Mouse (Mus musculus): ENCODE data around the gene Rps6ka3.

Rps6ka3 gene

DNA sequence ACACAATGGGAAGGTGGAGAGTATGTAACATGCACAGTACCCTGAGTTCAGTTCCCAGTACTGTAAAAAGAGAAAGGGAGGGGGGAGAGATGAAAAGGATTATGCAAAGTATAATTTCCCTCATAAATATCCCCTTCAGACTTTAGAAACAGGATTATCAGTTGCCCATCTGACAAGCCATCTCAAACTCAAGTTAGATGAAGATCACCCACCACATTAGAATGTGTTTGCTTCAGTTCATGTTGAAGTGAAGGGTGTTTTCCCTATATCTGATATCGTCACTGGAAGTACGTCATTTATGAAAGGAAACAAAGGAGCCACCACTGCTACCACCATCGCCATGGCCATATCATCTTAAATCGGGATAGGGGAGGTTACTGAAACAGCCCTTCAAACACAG lies at the start of gene Rps6ka3:
Gene Rps6ka3 (plus strand): TSS at position 301 of the 400 bp plus-strand sequence.
- DNase-seq: no peak

DNA sequence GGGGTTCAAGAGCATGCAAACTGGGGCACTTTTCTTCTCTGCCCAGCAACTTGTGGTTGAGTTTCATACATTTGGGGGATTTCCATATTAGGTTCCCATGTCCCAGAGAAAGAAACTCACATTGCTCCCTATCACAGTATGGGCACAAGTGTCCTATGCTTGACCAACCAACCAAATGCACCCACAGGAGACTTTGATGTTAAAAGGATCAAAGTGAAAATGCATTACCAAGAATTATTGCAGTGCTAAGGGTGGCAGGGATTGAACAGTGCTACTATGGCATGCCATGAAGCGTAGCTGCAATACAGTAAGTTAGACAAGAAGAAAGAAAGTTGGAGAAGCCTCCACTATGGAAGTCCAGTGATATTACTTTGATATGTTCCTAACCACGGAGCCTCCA lies 40.9 kb upstream of the Rps6ka3 start:
- no peak for DNase-seq

DNA sequence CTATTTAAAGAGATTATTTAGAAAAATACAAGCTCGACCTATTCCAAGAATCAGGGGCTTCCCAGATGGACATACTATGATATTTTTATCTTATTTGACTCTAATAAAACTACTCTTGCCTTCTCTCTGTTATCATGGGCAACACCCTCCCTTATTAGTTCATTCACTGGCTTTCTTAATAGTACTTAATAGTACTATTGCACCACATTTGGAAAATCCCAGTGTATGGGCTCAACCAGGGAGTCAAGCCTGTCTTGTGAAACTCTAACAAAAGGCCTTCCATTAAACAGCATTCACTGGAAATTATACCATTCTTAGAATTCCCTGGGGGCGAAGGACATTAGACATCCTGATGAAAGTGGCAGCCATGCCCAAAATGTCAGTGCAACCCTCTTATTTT lies 38.5 kb upstream of the Rps6ka3 start:
- no peak for DNase-seq

DNA sequence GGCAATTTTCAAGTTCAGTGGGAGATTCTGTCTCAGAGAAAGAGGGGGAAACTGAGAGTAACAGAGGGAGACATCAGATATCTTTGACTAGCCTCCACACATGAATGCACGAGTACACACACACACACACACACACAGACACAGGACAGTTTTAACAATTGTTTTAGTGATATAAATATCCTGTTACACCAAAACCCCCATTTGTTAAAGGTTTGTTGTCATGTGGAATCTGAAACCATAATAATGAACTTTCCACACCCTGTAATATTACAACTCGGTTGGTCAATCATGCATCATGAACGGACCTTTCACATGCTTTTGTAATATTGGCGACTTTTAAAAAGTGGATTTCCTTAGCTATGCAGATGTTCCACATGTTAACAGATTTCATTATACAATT lies 18.5 kb upstream of the Rps6ka3 start:
- DNase-seq: no peak

DNA sequence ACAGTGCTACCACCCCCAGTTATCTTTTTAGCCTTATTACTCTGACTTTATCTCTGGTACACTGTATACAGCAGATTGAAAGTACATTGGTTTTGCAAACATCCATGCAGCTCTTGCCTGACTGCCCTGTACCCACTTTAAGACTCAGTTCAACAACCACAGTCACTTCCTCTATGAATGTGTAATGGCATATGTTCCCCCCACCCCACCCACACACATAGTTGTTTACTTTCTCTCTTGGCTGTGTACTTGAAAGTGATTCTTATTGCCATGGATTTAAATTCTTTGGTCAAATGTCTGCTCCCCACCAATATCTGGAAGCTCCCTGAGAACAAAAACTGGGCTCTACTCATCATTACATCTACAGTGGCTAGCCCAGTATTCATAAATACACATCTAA lies 10.6 kb upstream of the Rps6ka3 start:
- DNase-seq: no peak

DNA sequence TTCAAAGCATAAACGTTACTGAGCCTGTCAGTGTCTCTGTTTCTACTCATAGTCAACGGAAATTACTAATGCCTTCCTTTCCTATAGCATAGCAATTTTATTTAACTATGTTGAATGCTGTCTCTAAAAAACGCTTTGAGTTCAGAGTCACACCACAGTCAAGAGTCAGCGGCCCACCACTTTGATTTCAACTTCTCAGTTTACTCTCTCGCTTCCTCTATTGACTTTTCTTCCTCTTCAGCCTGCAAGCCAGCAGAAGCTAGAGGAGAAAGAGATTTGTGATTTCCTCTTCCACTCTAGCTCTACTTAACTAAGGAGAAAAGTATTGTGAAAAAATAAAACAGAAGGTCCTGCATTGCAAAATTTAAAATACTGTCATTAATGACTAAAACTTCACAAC lies 10.0 kb upstream of the Rps6ka3 start:
- DNase-seq: no peak

DNA sequence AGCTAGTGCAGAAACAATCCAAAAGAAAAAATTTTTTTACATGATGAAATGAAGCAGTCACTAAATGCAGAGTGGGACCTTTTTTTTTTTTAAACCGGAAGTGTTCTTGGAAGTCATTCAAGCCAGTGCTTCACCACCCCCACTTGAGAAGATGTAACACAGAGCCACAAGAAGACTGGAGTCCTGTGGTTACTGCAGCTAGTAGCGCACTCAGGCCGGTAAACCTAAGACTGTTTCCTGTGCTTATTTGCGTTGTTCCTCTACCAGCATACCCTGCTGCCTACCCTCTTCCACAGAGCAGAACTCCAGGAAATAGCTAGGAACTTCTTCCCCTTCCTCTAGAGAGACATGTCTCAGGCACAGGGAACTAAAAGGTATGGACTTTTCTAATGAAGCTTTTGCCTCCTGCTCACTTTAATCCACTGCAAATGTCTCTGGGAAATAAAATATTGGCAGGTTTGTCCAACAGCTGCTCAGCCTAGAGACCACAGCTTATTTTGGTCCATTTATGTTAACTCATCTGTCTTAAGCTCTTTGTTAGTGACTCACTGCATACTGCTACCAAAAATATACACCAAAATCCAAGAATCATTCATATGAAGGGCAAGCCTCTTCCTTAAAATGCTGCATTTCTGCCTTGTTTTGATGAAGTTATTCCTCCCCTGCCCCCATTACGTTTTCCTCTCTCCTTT lies 931 bp downstream of the Rps6ka3 start:
- DNase-seq: peak; percentile 3 to 17

DNA sequence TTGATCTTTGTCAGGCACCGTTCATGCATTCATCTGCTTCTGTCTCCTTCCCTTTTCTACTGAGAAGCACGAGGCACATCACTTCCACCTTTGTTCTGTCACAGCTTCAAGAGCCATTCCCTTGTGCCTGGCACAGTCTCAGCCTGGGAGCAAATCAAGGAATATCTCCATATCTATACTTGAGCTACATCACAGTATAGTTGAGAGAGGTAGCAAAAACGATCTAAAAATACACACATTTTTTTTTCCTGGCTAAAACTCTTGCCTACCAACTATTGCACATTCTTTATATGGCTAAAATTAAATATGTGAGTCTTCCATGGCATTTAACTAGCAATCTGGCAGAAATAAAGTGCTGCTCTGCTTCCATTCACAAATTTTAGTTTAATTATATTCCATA lies 5.1 kb downstream of the Rps6ka3 start:
- DNase-seq: no peak

DNA sequence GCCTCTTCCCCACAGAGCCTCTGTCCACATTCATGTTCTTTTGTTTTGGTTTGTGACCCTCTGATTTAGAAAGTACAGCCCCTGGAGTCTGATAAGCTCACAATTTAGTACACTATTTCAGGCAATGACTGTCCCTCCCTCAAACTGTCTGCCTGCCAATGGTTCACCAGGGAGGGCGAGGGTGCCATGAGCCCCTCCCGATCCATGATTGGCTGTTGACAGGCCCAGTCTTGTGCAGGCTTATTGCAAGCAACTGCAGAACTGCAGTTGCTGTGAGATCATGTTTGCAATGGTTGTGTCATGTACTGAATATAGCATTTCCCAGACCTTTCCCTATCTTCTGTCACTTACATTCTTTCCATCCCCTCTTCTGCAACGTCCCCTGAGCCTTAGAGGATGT lies 12.4 kb downstream of the Rps6ka3 start:
- DNase-seq: no peak

DNA sequence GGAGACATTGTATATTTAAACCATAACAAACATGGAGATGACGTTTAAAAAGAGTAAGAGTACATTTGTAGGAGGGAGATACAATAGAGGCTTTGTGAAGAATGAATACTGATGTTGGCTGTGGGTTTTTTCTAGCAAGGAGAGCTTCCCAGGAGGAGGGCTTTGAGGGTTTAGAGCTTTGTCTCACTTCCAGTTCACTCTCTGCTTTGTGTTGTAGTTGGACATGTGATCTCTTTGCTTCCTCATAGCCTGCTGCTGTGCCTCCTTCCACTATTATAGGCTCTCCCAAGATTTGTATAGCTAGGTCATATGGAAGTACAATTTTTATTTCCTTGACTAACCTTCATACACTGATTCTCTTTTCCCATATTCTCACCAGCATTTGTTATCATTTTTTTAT lies 27.2 kb downstream of the Rps6ka3 start:
- no peak for DNase-seq

DNA sequence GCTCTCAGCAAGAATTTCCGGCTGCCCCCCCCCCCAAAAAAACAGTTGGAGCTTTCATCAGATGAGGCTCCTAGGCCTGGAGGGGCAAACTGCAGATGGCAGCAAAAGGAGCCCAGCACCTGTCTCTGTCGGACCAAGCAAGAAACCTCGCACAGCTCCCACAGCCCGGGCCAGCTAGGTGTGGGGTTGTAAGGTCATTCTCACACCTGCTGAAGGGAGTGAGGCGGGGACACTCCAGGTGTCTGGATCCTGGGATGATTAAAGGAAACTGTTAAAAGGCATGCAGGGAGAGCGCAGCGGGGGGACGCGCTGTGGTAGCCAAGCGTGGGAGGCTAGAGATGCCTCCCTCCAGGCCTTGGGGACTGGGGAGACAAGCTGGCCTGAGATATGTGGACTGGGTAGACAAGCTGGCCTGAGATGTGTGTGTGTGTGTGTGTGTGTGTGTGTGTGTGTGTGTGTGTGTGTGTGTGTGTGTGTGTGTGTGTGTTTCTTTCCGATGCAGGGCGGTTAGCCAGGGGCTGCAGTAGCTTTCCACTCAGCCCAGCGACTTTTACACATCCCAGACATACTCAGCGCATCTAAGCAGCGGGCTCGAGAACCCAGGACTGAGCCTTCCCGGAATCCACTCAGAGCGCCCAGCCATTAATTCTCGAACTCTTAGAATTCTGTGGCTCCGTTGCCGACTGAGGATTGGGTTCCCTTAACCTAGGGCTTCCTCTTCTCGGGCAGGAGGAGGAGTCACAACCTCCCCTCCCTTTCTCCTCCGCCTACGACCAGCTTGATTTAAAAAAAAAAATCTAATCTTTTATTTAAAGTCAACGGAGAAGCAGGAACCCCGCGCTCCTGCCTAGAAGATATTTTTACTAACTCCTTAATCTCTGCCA lies 44.1 kb downstream of the Rps6ka3 start:
- DNase-seq: peak; percentile 51 to 52

DNA sequence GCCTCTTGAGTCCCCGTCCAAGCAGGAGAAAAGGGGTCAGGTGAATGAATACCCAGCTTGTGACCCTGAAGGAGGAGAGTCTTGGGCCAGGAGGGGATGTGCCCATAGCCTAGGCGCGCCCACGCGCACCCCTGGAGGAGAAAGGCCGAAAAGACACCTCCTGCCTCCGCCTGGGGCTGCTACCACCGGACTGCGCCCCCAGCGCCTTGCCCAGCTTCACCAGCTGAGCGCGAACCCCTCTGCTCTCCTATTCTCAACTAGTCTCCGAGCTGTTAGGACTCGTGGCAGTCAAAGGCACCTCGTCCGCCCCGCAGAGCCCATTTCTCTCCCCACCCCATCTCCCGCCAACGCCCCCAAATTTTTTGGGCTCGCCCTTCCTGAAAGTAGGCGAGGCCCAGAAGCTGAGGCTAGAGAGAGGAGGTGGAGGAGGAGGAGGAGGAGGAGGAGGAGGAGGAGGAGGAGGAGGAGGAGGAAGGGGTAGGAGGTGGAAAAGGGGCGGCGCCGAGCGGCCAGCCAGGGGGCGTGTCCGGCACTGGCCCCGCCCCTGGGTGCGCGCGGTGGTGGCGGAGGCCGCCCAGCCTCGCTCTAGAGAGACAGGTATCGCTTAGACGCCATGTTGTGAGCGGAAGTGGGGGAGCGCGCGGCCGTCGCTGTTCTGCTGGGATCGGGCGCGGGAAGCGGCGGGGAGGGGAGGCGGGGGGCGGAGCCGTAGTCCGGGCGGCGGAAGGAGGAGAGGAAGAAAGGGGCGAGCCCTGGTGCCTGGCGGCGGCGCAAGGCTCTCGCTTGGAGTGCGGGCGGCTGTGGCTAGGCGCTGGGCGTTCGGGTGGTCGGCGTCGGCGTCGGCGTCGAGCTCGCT lies 45.2 kb downstream of the Rps6ka3 start:
- peak; percentile 89 to 93 for DNase-seq

DNA sequence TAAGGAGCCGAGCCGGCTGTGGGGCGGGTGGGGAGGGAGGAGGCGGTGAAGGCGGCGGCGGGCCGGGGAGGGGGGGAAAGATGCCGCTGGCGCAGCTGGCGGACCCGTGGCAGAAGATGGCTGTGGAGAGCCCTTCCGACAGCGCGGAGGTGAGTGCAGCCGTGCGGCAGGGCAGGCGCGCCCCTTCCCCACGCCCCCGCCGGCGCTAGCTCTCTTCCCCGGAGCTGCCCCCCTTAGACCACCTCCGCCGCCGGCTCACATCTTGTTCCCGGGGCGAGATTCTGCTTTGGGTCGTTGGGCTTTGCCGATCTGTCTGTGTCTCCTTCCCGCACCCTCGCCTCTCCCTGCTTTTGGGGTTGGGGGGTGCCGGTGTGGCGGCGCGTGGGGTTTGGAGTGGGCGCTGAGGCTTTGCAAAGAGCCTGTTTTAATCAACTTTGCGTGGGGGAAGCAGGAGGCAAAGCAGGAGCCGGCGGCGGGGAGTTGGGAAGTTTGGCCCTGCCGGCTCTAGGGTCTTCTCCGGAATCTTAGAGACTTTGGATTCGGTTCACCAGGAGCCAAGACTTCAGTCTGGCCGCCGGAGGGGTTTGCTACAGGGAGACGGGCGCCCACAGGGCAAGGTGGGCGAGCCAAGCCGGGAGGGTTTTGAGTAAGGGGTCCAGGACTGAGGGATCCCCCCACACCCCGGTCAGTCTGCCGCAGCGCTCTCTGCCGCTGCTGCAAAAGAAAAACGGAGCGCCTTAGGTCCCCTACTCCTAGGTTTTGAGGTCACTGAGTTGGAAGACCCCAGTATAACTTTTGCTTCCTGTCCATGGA lies 46.1 kb downstream of the Rps6ka3 start:
- no peak for DNase-seq

DNA sequence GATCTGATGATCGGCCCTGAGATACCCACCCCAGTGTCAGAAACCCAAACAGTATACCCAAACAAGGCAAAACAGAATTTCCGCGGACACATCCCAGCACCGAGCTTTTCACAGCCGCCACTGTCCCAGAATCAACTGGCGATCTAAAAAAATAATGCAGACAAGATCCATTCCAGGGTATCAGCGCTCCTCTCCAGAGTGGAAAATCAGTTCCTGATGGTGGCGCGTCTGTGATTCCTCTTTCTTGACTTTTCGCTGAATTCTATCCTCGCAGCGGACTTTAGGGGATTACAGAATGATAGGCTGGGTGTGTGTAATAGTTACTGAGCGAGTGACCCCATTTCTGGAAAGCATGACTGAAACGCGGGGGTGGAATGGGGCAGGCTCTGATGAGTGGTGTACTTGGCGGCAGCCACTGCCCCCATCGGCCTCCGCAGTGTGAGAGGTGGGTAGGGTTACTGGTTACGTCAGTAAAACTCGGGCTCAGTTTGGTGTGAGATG lies 46.9 kb downstream of the Rps6ka3 start:
- DNase-seq: peak; percentile 25 to 45

DNA sequence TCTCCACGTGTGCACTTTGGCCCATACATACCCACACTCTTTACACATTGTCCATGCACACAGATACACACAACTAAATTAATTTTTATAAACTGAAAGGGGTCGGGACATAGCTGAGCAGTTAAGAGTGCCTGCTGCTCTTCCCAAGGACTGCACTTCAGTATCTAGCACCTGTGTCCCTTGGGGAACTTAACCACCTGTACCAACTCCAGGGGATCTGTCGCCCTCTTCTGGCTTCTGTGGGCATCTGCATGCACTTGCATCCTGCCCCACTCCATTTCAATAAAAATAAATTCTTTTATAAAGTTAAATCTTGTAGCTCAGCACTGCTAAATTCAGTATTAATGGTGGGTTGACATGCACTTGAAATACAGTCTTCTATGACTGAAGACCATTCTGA lies 54.6 kb downstream of the Rps6ka3 start:
- peak; percentile 13 to 16 for DNase-seq

DNA sequence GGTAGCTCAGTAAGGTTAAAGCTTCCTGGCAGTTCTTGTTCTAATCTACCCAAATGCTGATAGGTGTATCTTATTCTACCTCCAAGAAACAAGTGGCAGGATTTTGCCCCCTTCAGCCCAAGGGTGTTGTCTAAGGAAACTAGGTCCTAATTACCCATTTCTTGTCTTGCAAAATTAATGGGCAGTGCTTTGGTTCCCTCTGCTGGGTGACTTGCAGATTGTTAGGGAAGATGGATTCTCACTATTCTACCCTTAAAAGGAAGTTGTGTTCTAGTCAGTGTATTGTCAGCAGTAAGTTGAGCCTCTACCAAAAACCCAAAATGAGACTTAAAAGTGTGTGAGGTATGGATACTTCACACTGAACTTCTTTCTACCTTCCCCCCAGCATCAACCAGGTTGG lies 59.0 kb downstream of the Rps6ka3 start:
- peak; percentile 8 to 13 for DNase-seq

DNA sequence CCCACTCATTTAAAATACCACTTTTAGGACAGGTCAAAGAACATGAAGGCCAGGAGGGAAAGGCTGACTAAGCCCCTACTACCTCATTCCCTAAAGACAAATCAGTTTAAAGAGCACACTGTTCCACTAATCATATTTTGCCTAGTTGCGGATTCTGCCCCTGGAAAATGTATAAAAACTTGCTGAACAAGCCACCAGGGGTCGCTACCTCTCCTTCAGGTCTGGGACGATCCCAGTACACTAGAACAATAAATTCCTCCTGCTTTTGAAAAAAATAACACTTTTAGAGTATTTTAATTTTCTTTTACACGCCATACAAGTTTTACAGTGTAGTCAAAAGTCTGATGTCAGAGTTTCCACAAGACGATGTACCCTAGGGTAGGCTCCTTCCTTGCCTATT lies 76.7 kb downstream of the Rps6ka3 start:
- DNase-seq: no peak

DNA sequence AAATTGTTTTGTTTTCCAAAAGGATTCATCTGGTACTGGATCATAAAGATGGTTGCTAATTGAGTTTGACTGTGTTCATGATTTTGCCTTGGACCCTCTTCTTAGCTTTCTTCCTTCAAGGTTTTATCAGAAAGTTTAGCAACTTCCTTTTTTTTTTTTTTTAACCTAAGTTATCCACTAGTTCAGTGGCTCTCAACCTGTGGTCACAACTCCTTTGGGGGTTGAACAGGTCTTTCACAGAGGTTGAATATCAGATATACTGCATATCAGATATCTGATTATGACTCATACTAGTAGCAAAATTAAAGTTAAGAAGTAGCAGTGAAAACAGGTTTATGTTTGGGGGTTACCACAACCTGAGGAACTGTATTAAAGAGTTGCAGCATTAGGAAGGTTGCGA lies 85.8 kb downstream of the Rps6ka3 start:
- no peak for DNase-seq

DNA sequence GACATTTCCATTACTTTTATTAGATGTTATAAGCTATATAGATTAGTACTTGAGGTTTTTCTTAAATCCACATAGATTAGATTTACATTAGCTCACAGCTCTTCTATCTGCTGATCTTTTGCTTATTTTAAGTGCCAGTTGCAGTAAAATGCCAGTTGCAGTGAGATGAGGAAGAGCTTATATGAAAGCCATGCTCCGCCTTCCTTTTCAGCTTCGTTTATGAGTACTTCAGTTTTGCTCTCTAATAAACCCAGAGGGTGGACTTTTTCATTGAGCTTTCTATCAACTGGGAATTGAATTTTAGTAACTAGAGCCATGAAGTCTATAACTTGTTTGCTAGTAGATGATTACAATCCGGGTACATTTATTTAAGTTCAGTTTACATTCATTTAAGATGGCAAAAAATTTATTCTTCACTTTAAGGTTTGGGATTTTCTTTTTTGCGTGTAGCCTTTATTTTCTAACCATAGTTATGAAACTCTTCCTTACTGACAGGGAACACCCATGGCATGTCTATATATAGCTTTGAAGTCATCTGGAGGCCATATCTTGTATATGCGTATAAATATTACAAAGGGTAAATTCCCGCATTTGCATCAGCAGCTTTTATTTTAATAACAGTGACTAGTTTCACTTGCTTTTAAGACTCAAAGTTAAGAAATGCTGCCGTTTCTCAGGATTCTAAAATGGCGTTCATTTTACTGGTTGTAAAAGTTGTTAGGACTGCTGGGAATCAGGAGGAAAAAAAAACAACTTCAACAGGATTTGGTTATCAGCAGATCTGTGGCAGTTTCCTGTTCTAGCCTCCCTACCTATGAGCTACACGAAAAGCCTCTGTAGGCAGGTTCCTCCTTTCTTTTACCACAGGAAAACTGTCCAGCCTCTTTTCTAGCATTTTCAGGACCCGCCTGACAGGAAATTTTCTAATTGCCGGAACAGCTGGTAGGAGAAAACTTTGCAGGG lies 92.5 kb downstream of the Rps6ka3 start:
- no peak for DNase-seq

DNA sequence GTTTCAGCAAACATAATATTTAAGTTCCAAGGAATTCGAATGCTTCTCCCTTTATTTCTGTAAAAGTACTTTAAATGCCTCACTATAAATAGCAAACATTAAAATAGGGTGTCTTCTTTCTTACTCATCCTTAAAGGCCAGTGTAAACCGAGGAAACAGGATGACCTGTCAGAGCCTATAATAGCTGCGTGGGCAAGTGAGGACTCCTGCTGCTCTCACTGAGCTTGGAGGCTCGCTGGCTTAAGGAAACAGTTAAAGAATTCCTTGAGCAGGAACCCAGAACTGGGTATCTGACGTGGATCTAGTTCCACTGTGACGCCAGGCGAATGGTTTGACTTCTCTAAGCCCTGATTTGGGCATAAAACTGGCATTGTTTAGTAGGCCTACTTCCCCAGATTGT lies 105.2 kb downstream of the Rps6ka3 start:
- DNase-seq: no peak

DNA sequence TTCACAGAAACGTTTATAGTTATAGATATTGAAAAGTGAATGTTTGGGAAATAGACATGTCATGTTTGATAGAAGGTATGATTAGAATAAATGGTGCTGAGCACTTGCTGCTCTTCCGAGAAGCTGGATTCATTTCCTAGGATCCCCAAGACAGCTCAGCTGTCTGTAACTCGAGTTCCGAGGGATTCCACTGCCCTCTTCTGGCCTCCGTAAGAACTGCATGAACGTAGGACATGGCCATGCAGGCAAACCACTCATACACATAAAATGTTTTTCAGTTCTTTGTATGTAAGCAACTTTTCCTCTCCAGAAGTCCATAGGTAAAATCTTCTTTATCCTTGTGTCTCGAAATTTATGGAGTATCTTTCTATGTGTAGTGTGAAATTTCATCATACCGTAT lies 111.2 kb downstream of the Rps6ka3 start:
- DNase-seq: peak; percentile 42

All from thymus, postnatal 36 days (tissue).